Mouse (Mus musculus): ENCODE results near the gene Dag1.
"Not testable (repeated sequence)": the region's sequence is repeated elsewhere in the genome, so short reads cannot be mapped to it uniquely, and the experiment has no call there.

The Dag1 gene

DNA sequence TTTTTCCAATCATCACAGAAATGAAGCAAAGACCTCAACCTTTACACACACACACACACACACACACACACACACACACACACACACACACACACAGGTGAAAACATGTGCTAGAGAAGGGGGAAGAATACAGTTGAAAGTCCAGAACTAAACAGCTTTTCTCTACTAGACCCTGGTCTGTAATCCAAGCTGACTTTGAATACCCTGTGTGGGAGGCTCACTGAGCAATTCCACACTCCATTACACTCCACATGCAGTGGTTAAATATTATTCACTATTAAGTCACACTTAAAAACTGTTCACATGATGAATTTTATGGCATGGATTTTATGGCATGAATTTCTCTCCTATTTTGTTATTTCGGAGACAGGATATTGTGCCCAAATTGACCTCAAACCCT is 40.1 kb downstream of the Dag1 start:
- no peak for DNase-seq (ENCODE audit: low spot score)

- no peak for DNase-seq (ENCODE audit: low spot score)
Observed at GRCm38 (mm10) chr9:108221566-108221965, 42.2 kb downstream of the Dag1 start.

DNA sequence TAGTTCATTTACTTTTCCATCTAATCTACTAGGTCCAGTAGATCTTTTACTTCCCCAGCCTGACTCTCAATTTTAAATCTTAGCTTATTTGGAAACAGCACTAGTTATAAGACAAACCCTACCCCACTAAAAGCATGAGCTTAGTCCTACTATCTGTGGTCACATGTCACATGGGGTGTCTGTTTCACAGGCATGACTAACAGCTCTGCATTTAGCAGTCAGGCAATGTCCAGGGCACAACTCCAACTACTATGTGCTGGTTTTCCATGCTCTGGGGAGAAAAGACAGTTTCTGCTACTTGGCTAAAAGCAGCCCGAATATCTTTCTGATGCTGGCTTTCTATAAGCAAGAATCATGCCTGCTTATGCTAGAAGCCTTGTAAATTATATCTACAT is 43.4 kb downstream of the Dag1 start:
- DNase-seq (ENCODE audit: low spot score): no peak

DNA sequence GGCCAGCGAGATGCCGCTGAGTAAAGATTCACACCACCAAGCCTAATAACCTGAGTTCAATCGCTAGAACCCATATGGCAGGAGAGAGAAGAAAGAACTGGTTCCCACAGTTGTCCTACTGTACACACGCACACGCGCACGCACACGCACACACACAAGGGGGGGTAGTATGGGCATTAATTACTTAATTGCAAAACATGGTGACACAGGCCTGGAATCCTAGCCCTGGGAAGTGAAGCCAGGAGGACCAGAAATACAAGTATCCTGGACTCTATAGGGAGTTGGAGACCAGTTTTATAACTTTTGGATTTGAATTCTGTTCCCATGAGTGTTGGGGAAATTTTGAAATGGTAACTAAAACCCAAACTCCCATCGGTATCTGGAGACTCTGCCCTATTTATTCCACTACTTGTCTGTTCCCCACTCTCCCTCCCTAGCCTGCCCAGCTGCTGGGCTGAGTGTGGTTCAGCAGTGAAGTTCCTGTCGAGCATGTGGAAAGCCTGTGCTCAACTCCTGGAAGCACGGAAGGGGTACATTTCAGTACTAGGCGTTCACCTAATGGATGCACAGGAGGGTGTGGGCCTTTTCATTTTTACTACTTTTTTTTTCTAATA is 43.9 kb downstream of the Dag1 start:
- no peak for DNase-seq (ENCODE audit: low spot score)

DNA sequence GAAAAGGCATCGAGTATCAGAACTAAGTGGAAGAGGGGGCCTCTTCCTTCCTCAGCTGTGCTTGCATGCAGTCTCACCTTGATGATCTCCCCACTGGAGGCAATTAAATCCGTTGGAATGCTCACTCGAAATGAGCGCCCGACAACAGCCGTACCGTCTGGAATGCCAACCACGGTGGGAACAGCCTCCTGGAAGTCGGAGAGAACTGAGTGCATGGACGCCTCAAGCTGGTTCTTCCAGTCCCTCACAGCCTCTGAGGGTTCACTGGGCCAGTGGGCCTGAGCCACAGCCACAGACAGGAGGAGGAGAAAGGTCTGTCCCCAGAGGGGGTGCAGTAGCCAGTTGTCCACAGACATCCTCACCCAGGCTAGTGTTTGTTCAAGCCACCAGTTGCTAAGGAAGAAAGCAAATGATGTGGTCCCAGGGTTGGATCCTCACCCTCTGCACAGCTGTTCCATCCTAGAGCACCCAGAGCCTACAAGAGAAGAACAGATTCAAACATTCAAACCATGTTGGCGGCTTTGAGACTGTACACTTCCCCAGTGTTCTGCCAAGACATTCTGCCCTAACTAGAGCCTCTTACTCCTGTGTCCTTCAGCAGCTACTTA is 45.7 kb downstream of the Dag1 start:
- no peak for DNase-seq (ENCODE audit: low spot score)

GRCm38 (mm10) chr9:108217406-108217805 is 46.4 kb downstream of the Dag1 start:
- DNase-seq (ENCODE audit: low spot score): no peak

DNA sequence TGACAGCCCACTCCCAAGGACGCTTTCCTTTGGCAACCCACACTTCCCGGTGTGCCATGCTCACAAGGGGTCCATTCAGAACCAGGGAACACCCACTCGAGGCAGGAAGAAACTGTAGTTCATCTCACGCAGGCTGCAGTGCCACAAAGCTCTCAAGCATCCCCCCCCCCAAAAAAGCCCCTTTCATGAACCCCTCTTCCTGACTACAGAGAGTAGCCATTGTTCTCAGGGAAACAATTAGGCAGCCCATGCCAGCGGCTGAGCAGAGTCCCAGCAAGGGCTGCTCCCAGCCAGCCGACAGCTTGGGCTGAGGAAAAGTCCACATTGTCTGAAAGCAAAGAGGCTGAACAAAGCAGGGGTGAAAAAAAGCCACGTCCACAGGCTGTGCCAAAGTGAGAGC is 50.7 kb downstream of the Dag1 start:
- DNase-seq (ENCODE audit: low spot score): no peak

- DNase-seq (ENCODE audit: low spot score): no peak
Observed at GRCm38 (mm10) chr9:108212426-108212825, 51.3 kb downstream of the Dag1 start.

DNA sequence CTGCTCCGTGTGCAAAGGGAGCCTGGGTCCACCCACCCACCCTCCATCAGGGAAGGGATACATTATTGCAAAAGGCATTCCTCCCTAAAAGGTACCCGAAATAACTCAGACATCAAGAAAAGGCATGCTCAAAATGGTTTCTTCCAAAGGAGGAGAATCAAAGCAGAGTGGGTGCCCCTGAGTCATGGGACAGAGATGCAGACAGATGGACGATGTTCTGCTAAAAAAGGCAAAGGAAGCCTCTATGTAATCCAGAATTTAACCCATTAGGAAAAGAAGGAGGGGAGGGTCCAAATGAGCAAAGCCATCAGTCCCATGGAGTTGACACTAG is 58.2 kb downstream of the Dag1 start:
- no peak for DNase-seq (ENCODE audit: low spot score)

DNA sequence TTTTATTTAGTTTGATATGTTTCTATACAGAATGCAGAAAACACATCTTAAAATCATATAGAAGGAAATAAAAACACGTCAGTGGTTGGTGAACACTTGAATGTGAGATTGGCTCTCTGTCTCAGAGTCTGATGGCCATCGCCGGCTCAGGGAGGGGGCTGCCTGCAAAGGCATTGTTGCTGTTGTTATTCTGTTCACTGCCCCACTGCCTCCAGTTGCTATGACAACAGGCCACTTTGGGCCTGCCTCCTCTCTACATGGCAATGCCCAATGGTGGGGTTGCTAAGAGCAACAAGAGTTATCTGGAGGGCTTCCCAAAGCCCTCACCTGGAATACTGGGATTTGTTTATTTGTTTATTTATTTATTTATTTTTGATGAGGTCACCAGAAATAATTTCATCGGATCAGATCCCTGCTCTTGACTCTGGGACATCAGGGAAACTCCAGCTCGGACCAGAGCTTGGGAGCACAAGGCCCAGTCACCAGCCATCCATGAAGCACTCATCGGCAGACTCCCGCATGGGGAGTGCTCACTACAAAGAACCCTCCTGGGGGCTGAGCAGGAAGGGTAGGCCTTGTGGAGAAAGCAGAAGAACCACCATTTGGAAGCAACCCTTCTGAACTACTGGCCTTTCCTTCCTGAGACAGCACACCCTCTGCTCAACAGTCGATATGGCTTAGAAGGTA is 58.7 kb downstream of the Dag1 start:
- DNase-seq (ENCODE audit: low spot score): no peak

GRCm38 (mm10) chr9:108203015-108203414 is 60.7 kb downstream of the Dag1 start:
- DNase-seq (ENCODE audit: low spot score): peak; percentile 80

- peak; percentile 45 for DNase-seq (ENCODE audit: low spot score)
Observed at GRCm38 (mm10) chr9:108202169-108202568, 61.6 kb downstream of the Dag1 start.

DNA sequence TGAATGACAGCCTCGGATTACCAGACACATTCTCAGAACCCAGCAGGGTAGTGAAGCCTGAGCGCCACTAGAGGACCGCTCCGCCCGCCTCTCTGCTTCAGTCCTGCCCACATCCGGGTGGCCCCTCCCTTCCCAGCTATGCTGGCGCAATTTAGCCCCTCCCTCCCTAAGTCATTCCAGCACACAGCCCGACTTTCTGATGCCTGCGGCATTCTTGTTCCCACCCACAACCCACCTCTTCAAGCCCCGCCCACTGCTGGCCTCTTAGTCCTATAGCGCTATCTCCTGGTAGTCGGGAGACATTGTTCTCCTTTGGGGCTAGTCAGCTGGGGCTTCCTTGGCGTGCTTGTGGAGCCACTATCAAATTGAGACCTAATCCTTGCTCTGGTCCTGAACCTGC is 62.6 kb downstream of the Dag1 start:
- DNase-seq (ENCODE audit: low spot score): peak; percentile 97

DNA sequence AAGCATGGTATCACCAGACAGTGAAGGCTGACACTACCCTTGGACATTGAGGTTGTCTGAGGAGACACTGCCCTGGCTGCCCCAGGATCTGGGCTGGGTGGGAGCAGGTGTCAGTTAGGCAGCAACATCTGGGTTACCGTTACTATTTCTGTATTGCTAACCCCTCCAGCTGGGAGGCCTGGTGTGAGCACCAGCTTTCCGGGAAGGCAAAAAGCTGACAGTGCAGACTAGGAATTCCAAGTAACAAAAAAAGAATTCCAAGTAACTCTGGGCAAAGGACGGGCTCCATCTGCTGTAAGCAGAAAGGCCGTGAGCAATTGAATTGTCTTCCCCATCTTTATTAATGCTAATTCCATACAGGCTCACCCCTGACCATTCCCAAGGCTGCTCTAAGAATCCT is 65.1 kb downstream of the Dag1 start:
- DNase-seq (ENCODE audit: low spot score): no peak

DNA sequence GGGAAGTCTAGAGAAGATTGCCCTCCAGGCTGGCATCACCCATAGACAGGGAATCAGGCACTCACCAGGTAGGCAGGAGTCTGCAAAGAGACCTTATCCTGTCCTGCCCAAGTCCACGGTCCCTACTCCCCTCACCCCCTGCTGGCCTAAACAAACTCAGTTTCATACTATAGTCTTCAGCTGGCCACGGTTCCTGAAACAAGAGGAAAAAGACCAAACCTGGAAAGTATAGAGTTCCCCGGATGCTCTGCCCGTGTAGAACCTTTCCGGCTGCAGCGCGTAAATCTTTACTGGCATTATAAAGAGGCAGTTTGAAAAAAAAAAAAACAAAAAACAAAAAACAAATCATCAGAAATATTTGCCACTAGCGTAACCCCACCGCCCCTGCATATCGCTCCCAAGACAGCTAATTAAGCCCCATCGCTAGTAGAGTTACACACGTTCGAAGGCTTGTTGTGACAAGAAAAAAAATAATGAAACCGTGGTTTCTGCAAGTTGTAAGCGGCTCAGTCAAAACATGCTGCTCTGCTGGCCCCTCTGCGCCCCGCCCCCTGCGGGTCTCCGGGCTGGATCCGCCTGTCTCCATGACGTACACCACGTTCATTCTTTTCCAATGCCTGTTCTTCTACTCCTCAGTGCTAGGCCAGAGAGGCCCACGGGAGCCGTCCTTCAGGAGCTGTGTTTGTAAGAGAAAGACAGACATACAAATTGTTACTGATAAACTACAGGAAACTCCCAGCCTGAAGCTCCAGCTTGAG is 66.7 kb downstream of the Dag1 start:
- DNase-seq (ENCODE audit: low spot score): no peak

GRCm38 (mm10) chr9:108196222-108196621 is 67.5 kb downstream of the Dag1 start:
- DNase-seq (ENCODE audit: low spot score): not testable (repeated sequence)

GRCm38 (mm10) chr9:108189787-108190679 is 73.7 kb downstream of the Dag1 start, which contains the start of gene Bsn:
Gene Bsn, minus strand, starts transcription at chr9:108190384.
- peak; percentile 34 for DNase-seq (ENCODE audit: low spot score)

- no peak for DNase-seq (ENCODE audit: low spot score)
Observed at GRCm38 (mm10) chr9:108189488-108189786, 74.3 kb downstream of the Dag1 start.

- no peak for DNase-seq (ENCODE audit: low spot score)
Observed at GRCm38 (mm10) chr9:108189023-108189422, 74.7 kb downstream of the Dag1 start.

GRCm38 (mm10) chr9:108188511-108188910 is 75.2 kb downstream of the Dag1 start:
- DNase-seq (ENCODE audit: low spot score): no peak

DNA sequence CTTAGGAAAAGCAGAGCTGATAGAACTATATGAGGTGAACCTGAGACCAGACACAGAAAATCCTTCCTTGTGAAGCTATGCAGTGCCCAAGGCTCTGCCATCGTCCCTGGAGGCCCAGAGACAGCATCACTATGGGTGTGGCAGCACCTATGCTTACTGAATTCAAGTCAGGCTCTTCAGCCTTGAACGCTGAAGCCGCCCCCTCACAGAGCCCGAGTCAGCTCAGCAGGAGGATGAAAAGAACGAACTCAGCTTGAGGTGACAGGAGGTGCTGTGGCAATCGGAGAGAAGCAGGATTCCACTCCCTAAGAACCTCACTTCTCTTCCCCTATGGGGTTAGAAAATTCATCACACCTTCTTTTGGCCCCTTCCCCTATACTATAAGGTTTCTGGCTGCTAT is 76.1 kb downstream of the Dag1 start:
- no peak for DNase-seq (ENCODE audit: low spot score)

DNA sequence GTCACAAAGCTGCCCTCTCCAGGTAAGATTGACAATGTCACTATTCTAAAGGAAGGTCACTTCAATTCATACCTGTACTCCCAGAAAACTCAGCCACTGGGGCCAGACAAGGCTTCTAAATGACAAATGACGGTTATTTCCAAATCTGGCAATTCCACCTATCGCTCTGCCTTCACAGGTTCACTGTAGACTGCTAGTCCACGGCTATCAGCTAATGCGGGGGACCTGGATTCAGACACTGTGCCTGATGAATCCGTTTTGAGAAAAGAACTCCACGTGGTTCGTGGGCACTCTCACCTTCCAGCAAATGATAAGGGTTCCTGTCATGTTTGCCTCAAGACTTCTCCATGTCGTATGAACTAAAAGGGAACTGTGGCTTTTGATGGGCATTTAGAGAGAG is 78.0 kb downstream of the Dag1 start:
- DNase-seq (ENCODE audit: low spot score): no peak
